Mouse (Mus musculus) embryonic fibroblast, embryonic 13.5 days (primary cell): ENCODE data around the gene Ube3b.

Source experiments
- CTCF ChIP-seq: IDR thresholded peaks from 2 replicates; pipeline ENCODE4 v1.5.1; 2011; ENCODE audit warnings: mild to moderate bottlenecking, control low read depth, low read length, moderate library complexity, borderline replicate concordance; ENCODE audit not compliant: insufficient read depth
- POLR2A ChIP-seq: IDR thresholded peaks from 2 replicates; pipeline ENCODE4 v1.6.1; 2011; ENCODE audit warnings: low read depth, mild to moderate bottlenecking, control low read depth, low read length, moderate library complexity

- TF ChIP-seq CTCF (no peak), POLR2A (no peak)
Measured at GRCm38 (mm10) chr5:114468007-114468406, 87.6 kb downstream of the Ube3b start.
